Mouse (Mus musculus): ENCODE data around the gene Letmd1.

The Letmd1 gene

DNA sequence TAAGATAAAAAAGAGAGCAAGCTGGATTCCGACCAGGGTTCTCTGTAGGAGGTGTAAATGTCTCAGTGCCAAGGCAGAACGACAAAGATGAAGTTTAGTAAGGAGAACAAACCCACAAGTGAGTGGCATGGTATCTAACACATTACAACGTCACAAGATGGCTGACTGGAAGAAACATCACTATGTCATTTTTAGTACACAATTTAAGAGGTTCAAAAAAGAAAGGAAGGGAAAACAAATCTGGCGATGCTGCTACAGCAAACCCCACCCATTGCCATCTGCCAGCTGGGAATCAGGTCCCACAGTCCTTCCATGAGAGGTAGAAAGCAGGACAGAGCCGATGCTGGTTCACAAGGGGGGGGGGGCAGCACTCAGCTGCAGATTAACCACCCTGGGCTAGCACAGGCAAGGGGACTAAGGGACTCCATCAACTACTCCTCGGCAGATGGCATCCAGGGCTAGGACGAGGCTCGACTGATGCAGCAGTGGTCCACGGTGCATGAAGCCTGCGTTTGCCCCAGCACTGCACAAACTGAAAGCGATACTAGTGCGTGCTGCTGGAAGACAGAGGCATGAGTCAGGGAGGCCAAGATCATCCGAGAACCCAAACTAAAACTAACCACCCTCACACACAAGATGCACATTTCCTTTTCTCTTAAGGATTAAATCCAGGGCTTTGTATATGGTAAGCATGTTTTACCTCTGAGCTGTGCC lies 39.8 kb downstream of the Letmd1 start:
- no peak for DNase-seq

DNA sequence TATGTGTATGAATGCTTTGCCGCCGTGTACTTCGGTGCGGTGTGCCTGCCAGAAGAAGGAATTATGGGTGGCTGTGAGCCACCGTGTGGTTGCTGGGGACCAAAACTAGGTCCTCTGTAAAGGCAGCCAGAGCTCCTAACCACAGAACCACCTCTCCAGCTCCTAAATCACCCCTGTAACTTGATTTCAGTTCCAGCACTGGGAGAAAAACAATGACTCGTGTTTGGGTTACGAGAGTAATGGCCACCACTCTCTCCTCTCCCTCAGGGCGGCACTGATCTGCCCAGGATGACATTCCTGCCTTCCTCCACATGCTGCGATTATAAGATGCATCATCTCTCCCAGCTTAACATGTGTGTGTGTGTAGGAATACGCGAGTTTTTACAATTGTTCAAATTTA lies 41.2 kb downstream of the Letmd1 start:
- DNase-seq = no peak

DNA sequence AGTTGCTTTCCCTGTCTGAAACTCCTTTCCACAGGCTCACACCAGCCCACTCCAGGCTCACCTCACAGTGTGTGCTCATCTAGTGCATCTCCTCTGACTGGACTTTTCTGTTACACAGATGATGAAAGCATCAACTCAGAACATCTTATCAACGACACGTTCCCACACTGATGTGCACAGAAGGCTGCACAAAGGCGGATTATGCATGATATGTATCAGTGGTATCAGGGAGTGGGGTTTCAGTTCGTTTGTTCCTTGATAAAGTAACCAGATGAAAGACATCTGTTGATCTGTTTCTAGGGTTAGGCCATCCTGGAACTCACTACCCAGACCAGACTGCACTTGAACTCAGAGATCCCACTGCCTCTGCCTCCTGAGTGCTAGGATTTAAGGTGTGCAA lies 44.6 kb downstream of the Letmd1 start:
- no peak for DNase-seq

DNA sequence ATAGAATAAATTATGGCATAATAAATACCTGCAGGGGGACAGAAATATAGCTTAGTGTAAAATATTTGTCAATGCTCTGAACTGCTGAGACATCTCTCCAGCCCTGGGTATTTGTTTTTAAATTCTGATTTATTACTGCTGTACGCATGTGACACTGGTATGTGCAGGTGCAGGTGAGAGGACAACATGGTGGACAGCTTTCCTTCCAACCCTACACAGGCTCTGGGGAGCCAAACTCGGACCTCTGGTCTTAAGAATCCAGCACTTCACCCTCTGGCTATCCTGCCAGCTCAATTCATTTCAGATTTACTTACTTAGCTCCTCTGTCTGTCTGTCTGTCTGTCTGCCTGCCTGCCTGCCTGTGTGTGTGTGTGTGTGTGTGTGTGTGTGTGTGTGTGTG lies 46.3 kb downstream of the Letmd1 start:
- DNase-seq = no peak

DNA sequence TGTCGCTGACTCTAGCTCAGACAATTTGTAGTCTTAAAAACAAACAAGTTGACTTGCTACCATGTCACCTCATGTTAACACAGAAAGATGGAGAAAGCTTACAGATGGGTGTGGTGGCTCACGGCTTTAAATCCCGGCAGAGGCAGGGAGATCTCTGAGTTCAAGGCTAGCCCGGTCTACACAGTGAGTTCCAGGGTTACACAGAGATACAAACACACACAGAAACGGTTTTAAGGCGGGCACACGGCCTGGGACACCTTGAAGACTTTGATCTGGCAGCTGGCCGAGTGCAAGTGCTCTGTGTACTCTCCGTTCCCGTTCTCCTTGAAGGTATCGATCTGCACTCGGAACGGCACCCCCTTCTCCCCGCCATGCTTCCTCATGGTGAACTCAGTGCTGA lies 51.5 kb downstream of the Letmd1 start:
- no peak for DNase-seq

DNA sequence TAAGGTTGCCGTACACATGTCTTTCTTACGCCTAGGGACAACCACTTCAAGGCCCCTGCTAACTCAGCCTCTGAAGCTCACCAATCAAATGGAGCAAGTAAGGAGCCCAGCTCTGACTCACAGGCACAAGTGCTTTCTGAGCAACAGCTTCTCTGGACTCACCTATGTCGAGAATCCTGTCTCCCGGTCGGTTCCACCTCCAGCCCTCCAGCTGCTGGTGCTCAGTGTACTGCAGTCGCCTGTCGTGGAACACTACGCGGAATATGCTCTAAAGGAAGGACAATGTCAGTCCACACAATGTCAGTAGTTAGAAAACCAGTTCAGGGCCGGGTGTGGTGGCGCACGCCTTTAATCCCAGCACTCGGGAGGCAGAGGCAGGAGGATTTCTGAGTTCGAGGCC lies 56.6 kb downstream of the Letmd1 start:
- DNase-seq = no peak

DNA sequence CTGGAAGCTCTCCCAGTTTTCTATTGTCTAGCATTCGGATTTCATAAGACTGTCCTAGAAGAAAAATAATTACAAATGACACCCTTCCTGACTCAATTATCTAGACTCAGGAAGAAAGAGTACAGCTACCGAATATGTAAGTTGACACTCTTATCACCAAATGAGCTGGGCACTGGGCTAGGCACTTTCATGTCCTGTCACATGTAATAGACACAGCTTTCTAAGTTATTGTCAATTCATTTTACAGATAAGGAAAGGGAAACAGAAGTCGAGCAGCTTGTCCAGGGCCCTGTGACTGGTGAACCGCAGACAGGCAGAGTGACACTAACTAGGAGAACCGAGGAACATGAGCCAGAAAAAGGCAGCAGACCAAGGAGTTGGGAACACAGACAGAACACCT lies 59.1 kb downstream of the Letmd1 start:
- DNase-seq = no peak

All from spleen, adult 18-20 months (tissue).